Mouse (Mus musculus) MEL (cell line): Measurements from ENCODE around the gene Pim2. TPM values are rescaled to one million over a fixed set of nuclear protein-coding genes. Genes with fewer than 3 reads are reported as not detected.

Source experiments
- DNase-seq: peaks from one replicate; pipeline ENCODE4 v3.0.0; 2011; ENCODE audit warnings: low read depth, low spot score
- H3K27ac ChIP-seq: 2 replicates; pipeline ENCODE4 v1.5.1; 2012; ENCODE audit warnings: low read depth, mild to moderate bottlenecking, control low read depth, low read length, moderate library complexity; ENCODE audit not compliant: control insufficient read depth
- H3K27me3 ChIP-seq, 2 experiments: fragments of 150-350 bp in 1 of 2; sonication (generic) in 1 of 2; 2 replicates each; pipeline ENCODE4 v1.6.1; 2012; ENCODE audit warnings: low read length in 2 of 2, mild to moderate bottlenecking in 2 of 2, improper control_type of control experiment in 1 of 2, moderate library complexity in 1 of 2; ENCODE audit not compliant: insufficient read depth in 2 of 2, control insufficient read depth in 1 of 2
- H3K36me3 ChIP-seq, 2 experiments: 2 replicates each; pipeline ENCODE4 v1.6.1; 2012 to 2014; ENCODE audit warnings: low read length in 2 of 2, improper control_type of control experiment in 1 of 2, inconsistent platforms in 1 of 2, mild to moderate bottlenecking in 1 of 2; ENCODE audit not compliant: insufficient read depth in 2 of 2, control insufficient read depth in 1 of 2
- H3K4me1 ChIP-seq, 2 experiments: fragments of 150-350 bp in 1 of 2; sonication (generic) in 1 of 2; 2 replicates each; pipeline ENCODE4 v1.6.1; 2012; ENCODE audit warnings: low read length in 2 of 2, improper control_type of control experiment in 1 of 2, mild to moderate bottlenecking in 1 of 2; ENCODE audit not compliant: insufficient read depth in 2 of 2, control insufficient read depth in 1 of 2
- H3K4me3 ChIP-seq, 2 experiments: fragments of 150-350 bp in 1 of 2; sonication (generic) in 1 of 2; 2 replicates each; pipeline ENCODE4 v1.5.1; 2012; ENCODE audit warnings: low read depth in 2 of 2, low read length in 2 of 2, mild to moderate bottlenecking in 2 of 2, moderate library complexity in 2 of 2, control low read depth in 1 of 2, improper control_type of control experiment in 1 of 2; ENCODE audit not compliant: control insufficient read depth in 1 of 2, insufficient read depth in 1 of 2
- H3K79me2 ChIP-seq: 2 replicates; pipeline ENCODE4 v1.6.1; 2012; ENCODE audit warnings: mild to moderate bottlenecking, low read length, moderate library complexity; ENCODE audit not compliant: control insufficient read depth, poor library complexity, insufficient read depth
- H3K9ac ChIP-seq: 2 replicates; pipeline ENCODE4 v1.6.1; 2012; ENCODE audit warnings: low read depth, mild to moderate bottlenecking, control low read depth, low read length, moderate library complexity; ENCODE audit not compliant: control insufficient read depth, poor library complexity, severe bottlenecking
- H3K9me3 ChIP-seq: fragments of 150-350 bp; sonication (generic); replicated peaks from 2 replicates; pipeline ENCODE4 v1.6.1; 2012; ENCODE audit warnings: mild to moderate bottlenecking, low read length, improper control_type of control experiment, moderate library complexity; ENCODE audit not compliant: insufficient read depth
- BHLHE40 ChIP-seq: IDR thresholded peaks from 2 replicates; pipeline ENCODE4 v1.6.1; 2012; ENCODE audit warnings: low read depth, mild to moderate bottlenecking, inconsistent platforms, low read length, improper control_type of control experiment, borderline replicate concordance
- CHD1 ChIP-seq: IDR thresholded peaks from 2 replicates; pipeline ENCODE4 v1.6.1; 2012; ENCODE audit warnings: low read depth, mild to moderate bottlenecking, inconsistent platforms, low read length, improper control_type of control experiment
- CHD2 ChIP-seq: IDR thresholded peaks from 2 replicates; pipeline ENCODE4 v1.6.1; 2011; ENCODE audit warnings: low read length, improper control_type of control experiment
- E2F4 ChIP-seq: IDR thresholded peaks from 2 replicates; pipeline ENCODE4 v1.6.1; 2011; ENCODE audit warnings: low read depth, low read length, improper control_type of control experiment, borderline replicate concordance
- ELF1 ChIP-seq: IDR thresholded peaks from 2 replicates; pipeline ENCODE4 v1.6.1; 2014; ENCODE audit warnings: low read depth, mild to moderate bottlenecking, inconsistent platforms, low read length, improper control_type of control experiment, moderate library complexity
- EP300 ChIP-seq, 2 experiments: IDR thresholded peaks; 2 replicates each; pipeline ENCODE4 v1.6.1; 2011; ENCODE audit warnings: improper control_type of control experiment in 2 of 2, low read length in 2 of 2, low read depth in 1 of 2, mild to moderate bottlenecking in 1 of 2
- ETS1 ChIP-seq: IDR thresholded peaks from 2 replicates; pipeline ENCODE4 v1.6.1; 2012; ENCODE audit warnings: low read depth, mild to moderate bottlenecking, inconsistent platforms, low read length, improper control_type of control experiment, moderate library complexity
- GABPA ChIP-seq: IDR thresholded peaks from 2 replicates; pipeline ENCODE4 v1.6.1; 2012; ENCODE audit warnings: low read depth, mild to moderate bottlenecking, inconsistent platforms, low read length, improper control_type of control experiment, moderate library complexity
- GATA1 ChIP-seq: IDR thresholded peaks from 2 replicates; pipeline ENCODE4 v1.6.1; 2011; ENCODE audit warnings: low read depth, low read length, improper control_type of control experiment
- HCFC1 ChIP-seq: IDR thresholded peaks from 2 replicates; pipeline ENCODE4 v1.6.1; 2012; ENCODE audit warnings: low read depth, mild to moderate bottlenecking, inconsistent platforms, low read length, improper control_type of control experiment, moderate library complexity
- JUND ChIP-seq: IDR thresholded peaks from 2 replicates; pipeline ENCODE4 v1.6.1; 2011; ENCODE audit warnings: low read depth, mild to moderate bottlenecking, improper control_type of control experiment, low read length
- KAT2A ChIP-seq: conservative IDR thresholded peaks from 2 replicates; pipeline ENCODE4 v1.6.1; 2012; ENCODE audit warnings: low read depth, low read length, improper control_type of control experiment, inconsistent platforms
- MAFK ChIP-seq: IDR thresholded peaks from 2 replicates; pipeline ENCODE4 v1.6.1; 2011; ENCODE audit warnings: low read depth, mild to moderate bottlenecking, low read length, improper control_type of control experiment, borderline replicate concordance
- MAX ChIP-seq: IDR thresholded peaks from 2 replicates; pipeline ENCODE4 v1.6.1; 2011; ENCODE audit warnings: low read length, improper control_type of control experiment
- MAZ ChIP-seq: IDR thresholded peaks from 2 replicates; pipeline ENCODE4 v1.6.1; 2012; ENCODE audit warnings: low read depth, mild to moderate bottlenecking, inconsistent platforms, low read length, improper control_type of control experiment
- MEF2A ChIP-seq: IDR thresholded peaks from 2 replicates; pipeline ENCODE4 v1.6.1; 2014; ENCODE audit warnings: low read depth, mild to moderate bottlenecking, inconsistent platforms, low read length, improper control_type of control experiment; ENCODE audit not compliant: poor library complexity, insufficient replicate concordance, severe bottlenecking; ENCODE audit errors: extremely low read depth
- MXI1 ChIP-seq: IDR thresholded peaks from 2 replicates; pipeline ENCODE4 v1.6.1; 2011; ENCODE audit warnings: mild to moderate bottlenecking, low read depth, low read length, improper control_type of control experiment
- MYC ChIP-seq: IDR thresholded peaks from 2 replicates; pipeline ENCODE4 v1.6.1; 2011; ENCODE audit warnings: low read depth, mild to moderate bottlenecking, low read length, improper control_type of control experiment, moderate library complexity
- NRF1 ChIP-seq: IDR thresholded peaks from 2 replicates; pipeline ENCODE4 v1.6.1; 2014; ENCODE audit warnings: low read depth, mild to moderate bottlenecking, inconsistent platforms, low read length, improper control_type of control experiment, moderate library complexity; ENCODE audit not compliant: poor library complexity, insufficient read depth, severe bottlenecking
- POLR2A ChIP-seq, 2 experiments: IDR thresholded peaks; 2 replicates each; pipeline ENCODE4 v1.6.1; 2011 to 2012; ENCODE audit warnings: low read length in 2 of 2, mild to moderate bottlenecking in 2 of 2, control low read depth in 1 of 2, improper control_type of control experiment in 1 of 2, low read depth in 1 of 2, moderate library complexity in 1 of 2; ENCODE audit not compliant: control insufficient read depth in 1 of 2, insufficient read depth in 1 of 2, poor library complexity in 1 of 2
- POLR2AphosphoS5 ChIP-seq: IDR thresholded peaks from 2 replicates; pipeline ENCODE4 v1.6.1; 2012; ENCODE audit warnings: low read depth, borderline replicate concordance, mild to moderate bottlenecking, inconsistent platforms, low read length, moderate library complexity, mixed read lengths
- RAD21 ChIP-seq: IDR thresholded peaks from 2 replicates; pipeline ENCODE4 v1.6.1; 2011; ENCODE audit warnings: mild to moderate bottlenecking, low read depth, low read length, improper control_type of control experiment
- RCOR1 ChIP-seq: IDR thresholded peaks from 2 replicates; pipeline ENCODE4 v1.6.1; 2012; ENCODE audit warnings: low read depth, mild to moderate bottlenecking, inconsistent platforms, low read length, improper control_type of control experiment
- SIN3A ChIP-seq: IDR thresholded peaks from 2 replicates; pipeline ENCODE4 v1.6.1; 2012; ENCODE audit warnings: low read length, improper control_type of control experiment, inconsistent platforms
- SMC3 ChIP-seq: IDR thresholded peaks from 2 replicates; pipeline ENCODE4 v1.6.1; 2011; ENCODE audit warnings: low read depth, low read length, improper control_type of control experiment
- TAL1 ChIP-seq: IDR thresholded peaks from 2 replicates; pipeline ENCODE4 v1.6.1; 2012; ENCODE audit warnings: mild to moderate bottlenecking, inconsistent platforms, low read length, moderate library complexity, mixed read lengths
- TBP ChIP-seq: IDR thresholded peaks from 2 replicates; pipeline ENCODE4 v1.8.0; 2011; ENCODE audit warnings: low read depth, low read length, improper control_type of control experiment
- UBTF ChIP-seq: IDR thresholded peaks from 2 replicates; pipeline ENCODE4 v1.6.1; 2012; ENCODE audit warnings: low read depth, mild to moderate bottlenecking, inconsistent platforms, low read length, improper control_type of control experiment, moderate library complexity, borderline replicate concordance; ENCODE audit not compliant: insufficient read depth
- USF1 ChIP-seq: IDR thresholded peaks from 2 replicates; pipeline ENCODE4 v1.6.1; 2014; ENCODE audit warnings: low read depth, mild to moderate bottlenecking, inconsistent platforms, low read length, improper control_type of control experiment, moderate library complexity
- ZC3H11A ChIP-seq: IDR thresholded peaks from 2 replicates; pipeline ENCODE4 v1.6.1; 2012; ENCODE audit warnings: low read depth, mild to moderate bottlenecking, inconsistent platforms, low read length, improper control_type of control experiment
- ZKSCAN1 ChIP-seq: IDR thresholded peaks from 2 replicates; pipeline ENCODE4 v1.6.1; 2012; ENCODE audit warnings: low read depth, mild to moderate bottlenecking, inconsistent platforms, low read length, improper control_type of control experiment, moderate library complexity
- ZMIZ1 ChIP-seq: IDR thresholded peaks from 2 replicates; pipeline ENCODE4 v1.6.1; 2012; ENCODE audit warnings: low read depth, mild to moderate bottlenecking, inconsistent platforms, low read length, improper control_type of control experiment, moderate library complexity
- polyA plus RNA-seq, 2 experiments: library from polyadenylated mRNA; stranded (reverse) in 1 of 2; unstranded in 1 of 2; fragments of >175 nt in 1 of 2; fragments of >200 nt in 1 of 2; gene quantifications; 2 replicates each; pipeline versions ENCODE4 v1.2.1 to v1.2.4; 2012; ENCODE audit warnings: low replicate concordance in 2 of 2, low read depth in 1 of 2; ENCODE audit not compliant: insufficient read length in 2 of 2, insufficient read depth in 1 of 2, missing spikeins in 1 of 2
- total RNA-seq: library from RNA; depleted of rRNA; stranded (reverse); fragments of 300-350 nt; gene quantifications from 2 replicates; pipeline ENCODE4 v1.2.3, GENCODE M21; 2012

The Pim2 gene
- total and polyA plus RNA-seq, 3 experiments: 6.4 to 21.7 TPM; not detected in 1

- TF ChIP-seq RAD21 (no peak), USF1 (no peak), E2F4 (no peak), POLR2A (IDR thresholded peaks at IDR 0.05; ENCODE audit: control insufficient read depth in 1 of 2, insufficient read depth in 1 of 2, low read depth in 1 of 2, low read length in 2 of 2, poor library complexity in 1 of 2) (no peak), ELF1 (no peak), ETS1 (no peak), GABPA (no peak), ZC3H11A (no peak), MYC (no peak), EP300 (IDR thresholded peaks at IDR 0.05; ENCODE audit: low read depth in 1 of 2, low read length in 2 of 2) (no peak), TBP (no peak), JUND (no peak), MEF2A (no peak), SIN3A (no peak), UBTF (no peak), ZKSCAN1 (no peak), MAFK (no peak), CHD1 (no peak), NRF1 (no peak), SMC3 (no peak)
- Histone ChIP-seq H3K27me3 (no peaks in the 10 kb centered on the region), H3K4me3 (no peak overlapping the region), H3K79me2 (peaks cover 15% of the 10 kb centered on the region), H3K27ac (no peak overlapping the region), H3K9ac (no peak overlapping the region), H3K36me3 (peaks cover 3 to 29% of the 10 kb centered on the region in 2 experiments; a peak in 2 of 4 replicates), H3K9me3 (no peaks in the 10 kb centered on the region), H3K4me1 (no peaks in the 10 kb centered on the region)
- no peak for DNase-seq
Observed at GRCm38 (mm10) chrX:7867141-7867540, 10.9 kb upstream of the Pim2 start.

- no peaks in the 10 kb centered on the region for H3K4me1 ChIP-seq
- H3K4me3 ChIP-seq: no peak overlapping the region
- no peak overlapping the region for H3K27ac ChIP-seq
- no peak overlapping the region for H3K9ac ChIP-seq
- no peaks in the 10 kb centered on the region for H3K9me3 ChIP-seq
- no peak for DNase-seq
- peaks cover 3 to 29% of the 10 kb centered on the region in 2 experiments; a peak in 2 of 4 replicates for H3K36me3 ChIP-seq
- H3K79me2 ChIP-seq: peaks cover 9% of the 10 kb centered on the region
- TF ChIP-seq E2F4 (no peak), BHLHE40 (no peak), KAT2A (no peak), CHD2 (no peak), MXI1 (no peak), POLR2AphosphoS5 (no peak), SIN3A (no peak), EP300 (IDR thresholded peaks at IDR 0.05; ENCODE audit: low read depth in 1 of 2, low read length in 2 of 2) (no peak), TAL1 (no peak), ZMIZ1 (no peak), HCFC1 (no peak), UBTF (no peak), ETS1 (no peak), TBP (no peak), MAZ (no peak), CHD1 (no peak), MEF2A (no peak), RCOR1 (no peak), MAX (no peak), GATA1 (no peak)
- no peaks in the 10 kb centered on the region for H3K27me3 ChIP-seq
Observed at GRCm38 (mm10) chrX:7868506-7868905, 9.6 kb upstream of the Pim2 start.
